Mouse (Mus musculus): ENCODE measurements around the gene Eya4.

- TF ChIP-seq CTCF (IDR thresholded peaks at IDR 0.05; ENCODE audit: borderline replicate concordance, extremely low read depth, insufficient read depth, insufficient read length): no peak
- TF ChIP-seq POLR2A (IDR thresholded peaks at IDR 0.05; ENCODE audit: borderline replicate concordance, extremely low read depth, insufficient read depth, insufficient read length, poor library complexity, severe bottlenecking): no peak
Observed at GRCm38 (mm10) chr10:23159844-23160243, 190.7 kb downstream of the Eya4 start.

Measured in brain, embryonic 14.5 days (tissue).